Mouse (Mus musculus) embryonic stem cell, embryonic (primary cell): ENCODE results near the gene Cdc42bpa.

Source experiments
- CTCF ChIA-PET, 4 experiments: fragments of 300-600 bp in 2 of 4; fragments of 350-600 bp in 2 of 4; sonication (Branson Sonifier 250); formaldehyde crosslinking; loops; one replicate each; lab custom pipeline; 2022; ENCODE audit warnings: inconsistent platforms in 2 of 4; lab: Charles Lee
- POLR2A ChIA-PET, 4 experiments: fragments of 300-600 bp in 2 of 4; fragments of 350-600 bp in 2 of 4; sonication (Branson Sonifier 250); formaldehyde crosslinking; loops; one replicate each; lab custom pipeline; 2022; ENCODE audit warnings: antibody characterized with exemption in 4 of 4, inconsistent platforms in 1 of 4; lab: Charles Lee

Gene Cdc42bpa

DNA sequence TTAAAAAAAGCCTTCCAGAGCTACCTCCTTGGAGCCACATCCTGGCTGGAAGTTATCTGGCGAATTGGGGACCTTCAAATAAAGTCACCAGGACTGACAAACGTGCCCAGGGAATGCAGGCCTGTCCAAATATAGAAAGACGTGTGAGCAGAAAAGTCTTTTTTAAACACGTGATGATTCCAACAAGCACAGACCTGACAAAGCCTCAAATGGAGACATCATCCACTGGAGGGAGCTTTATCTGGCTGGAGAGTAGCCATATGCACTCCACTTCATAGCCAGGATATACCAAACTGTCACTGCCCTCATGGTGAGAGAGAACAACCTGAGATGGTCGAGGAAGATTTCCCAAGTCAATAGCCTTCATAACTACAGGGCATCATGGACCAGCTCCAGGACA lies 225.6 kb downstream of the Cdc42bpa start:
- ChIA-PET POLR2A (interaction anchor here in 2 of 4 experiments (1.2 to 1.8 kb wide), 2 partner anchors 10 to 30 kb away, joined by 4 to 5 read pairs; no protein-coding TSS in a partner anchor), CTCF (interaction anchor here in 1 of 4 experiments (1.5 kb wide), 1 partner anchor 248 kb away, joined by 3 read pairs; no protein-coding TSS in a partner anchor)

DNA sequence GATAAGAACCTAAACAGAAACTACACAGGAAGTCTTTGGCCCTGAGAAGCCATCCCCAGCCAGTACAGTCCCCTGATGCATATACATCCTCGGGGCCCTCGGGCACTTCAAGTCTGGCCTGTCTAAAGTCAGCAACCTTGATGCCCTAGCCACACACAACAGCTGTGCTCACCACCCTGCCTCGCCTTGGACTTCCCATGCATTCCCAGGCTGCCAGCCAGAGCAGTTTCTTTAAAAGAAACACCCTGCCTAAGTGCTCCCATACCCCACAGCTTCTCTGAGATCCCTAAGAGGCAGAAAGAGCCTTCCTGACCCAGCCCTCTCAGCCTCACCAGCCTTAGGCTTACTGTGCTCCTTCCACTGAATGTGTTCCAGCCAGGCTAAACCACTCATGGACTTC lies 226.1 kb downstream of the Cdc42bpa start:
- ChIA-PET POLR2A (interaction anchor here in 2 of 4 experiments (1.2 to 1.8 kb wide), 2 partner anchors 10 to 29 kb away, joined by 4 to 5 read pairs; no protein-coding TSS in a partner anchor), CTCF (interaction anchor here in 2 of 4 experiments (1.1 to 1.5 kb wide), 2 partner anchors 9 to 248 kb away, joined by 3 read pairs; no protein-coding TSS in a partner anchor)

DNA sequence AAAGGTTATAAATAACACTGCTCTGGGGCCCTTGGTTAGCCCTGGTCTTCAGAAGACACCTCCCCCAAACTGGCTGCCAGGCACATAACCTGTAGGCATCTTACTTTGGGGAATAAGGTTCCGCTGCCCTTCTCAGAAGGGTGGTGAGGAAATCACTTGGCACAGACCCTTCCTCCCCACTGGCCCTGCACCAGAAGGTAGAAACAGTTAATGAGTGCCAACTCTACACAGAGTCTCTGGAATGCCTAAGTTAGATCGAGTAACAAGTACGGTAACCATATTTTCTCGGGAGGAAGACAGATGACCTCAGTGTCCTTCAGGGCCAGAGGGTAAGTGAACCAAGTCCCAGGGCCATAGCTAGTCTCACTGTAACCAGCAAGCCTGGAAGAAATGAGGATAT lies 228.7 kb downstream of the Cdc42bpa start:
- ChIA-PET POLR2A (no interaction called here), CTCF (no interaction called here)

DNA sequence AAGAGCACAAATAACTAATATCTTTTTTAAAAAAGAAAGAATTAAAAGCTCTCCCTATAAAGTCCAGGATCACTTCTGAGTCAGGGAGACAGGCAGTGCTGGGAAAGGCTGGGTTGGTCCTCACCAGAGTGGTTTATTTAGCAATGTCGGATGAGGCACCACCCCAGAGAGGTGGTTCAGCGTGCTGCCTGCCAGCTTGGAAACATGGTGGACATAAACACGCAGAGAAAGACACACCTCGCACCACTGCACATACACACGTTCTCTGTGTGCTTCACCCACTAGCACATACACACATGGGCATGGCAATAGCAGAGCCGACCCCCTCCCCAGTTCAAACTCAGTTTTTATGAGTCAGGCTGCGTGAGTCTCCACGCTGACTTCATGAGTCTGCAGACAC lies 230.8 kb downstream of the Cdc42bpa start:
- CTCF ChIA-PET: interaction anchor here in 2 of 4 experiments (1.6 to 1.7 kb wide), 2 partner anchors 9 to 24 kb away, joined by 3 to 5 read pairs; no protein-coding TSS in a partner anchor
- POLR2A ChIA-PET: interaction anchor here in 1 of 4 experiments (0.6 to 1.2 kb wide), 2 partner anchors 18 to 24 kb away, joined by 4 to 5 read pairs; no protein-coding TSS in a partner anchor

DNA sequence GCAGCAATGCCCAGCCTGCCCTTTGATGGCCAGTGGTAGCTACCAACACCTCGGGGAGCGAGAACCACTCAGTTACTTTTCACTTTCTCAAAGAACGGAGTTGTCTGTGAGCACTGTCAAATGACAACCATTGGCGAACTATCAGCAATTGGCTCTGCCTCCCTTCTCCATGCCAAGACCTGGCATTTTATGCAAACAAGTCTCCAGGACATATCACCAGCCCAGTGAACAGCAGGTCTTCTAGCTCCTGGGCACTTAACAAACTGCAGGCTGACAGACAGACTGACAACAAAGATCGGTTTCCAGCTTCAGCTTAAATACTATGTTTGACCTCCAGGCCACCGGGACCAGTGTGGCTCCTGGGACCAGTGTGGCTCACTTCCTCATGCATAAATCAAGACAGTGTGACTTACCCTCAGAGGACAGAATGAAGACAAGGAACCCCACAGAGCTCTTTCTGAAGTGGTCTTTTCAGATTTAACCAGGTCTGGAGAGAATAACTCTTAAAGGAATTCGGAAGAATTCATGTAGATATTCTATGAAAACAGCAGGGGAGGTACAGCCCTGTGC lies 231.5 kb downstream of the Cdc42bpa start:
- ChIA-PET CTCF (interaction anchor here in 2 of 4 experiments (1.6 to 1.7 kb wide), 2 partner anchors 10 to 23 kb away, joined by 3 to 5 read pairs; no protein-coding TSS in a partner anchor), POLR2A (interaction anchor here in 1 of 4 experiments (0.6 to 1.2 kb wide), 2 partner anchors 18 to 23 kb away, joined by 4 to 5 read pairs; no protein-coding TSS in a partner anchor)

DNA sequence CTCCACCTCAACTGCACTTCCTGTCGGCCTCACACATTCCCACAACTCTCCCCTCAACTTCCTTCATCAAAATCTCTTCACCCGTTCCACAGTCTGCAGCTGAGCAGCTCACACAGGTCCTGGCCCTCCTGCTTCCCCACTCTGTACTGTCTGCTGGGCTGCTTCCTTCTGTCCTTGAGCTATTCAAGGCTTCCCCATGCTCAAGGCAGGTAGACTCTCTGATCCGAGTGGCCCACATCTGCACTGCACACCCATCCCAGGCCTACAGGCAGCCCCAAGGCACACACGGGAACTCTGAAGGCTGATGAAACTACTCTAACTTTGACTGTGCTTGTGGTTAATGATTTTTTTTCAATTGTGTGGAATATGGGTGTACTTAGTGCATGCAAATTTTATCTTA lies 232.6 kb downstream of the Cdc42bpa start:
- ChIA-PET POLR2A (no interaction called here), CTCF (interaction anchor here in 1 of 4 experiments (1.3 kb wide), 1 partner anchor 22 kb away, joined by 3 read pairs; no protein-coding TSS in a partner anchor)

DNA sequence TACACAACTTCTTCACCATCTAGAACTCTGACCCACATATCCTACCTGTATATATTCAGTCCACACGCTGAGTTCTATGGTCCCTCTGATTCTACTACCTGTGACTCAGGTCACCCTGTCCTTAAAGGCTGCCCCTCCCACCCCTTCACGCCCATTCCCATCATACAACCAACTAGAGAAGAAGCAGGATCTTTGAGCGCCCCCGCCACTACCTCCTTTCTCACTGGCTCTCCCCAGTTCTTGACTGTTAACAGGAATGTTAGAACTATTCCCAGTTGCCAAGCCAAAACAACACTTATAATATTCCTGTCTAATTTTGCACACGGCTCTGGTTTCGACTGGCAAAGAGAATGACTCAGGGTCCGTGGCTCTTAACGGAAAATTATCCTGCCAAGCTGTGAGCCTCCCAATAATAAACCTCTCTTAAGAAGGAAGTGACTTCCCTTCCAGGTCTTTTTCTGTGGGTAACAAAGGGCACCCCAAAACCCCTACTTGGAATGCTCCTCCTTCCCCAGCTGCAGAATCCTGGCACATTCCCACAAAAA lies 233.2 kb downstream of the Cdc42bpa start:
- ChIA-PET CTCF (interaction anchor here in 1 of 4 experiments (1.3 kb wide), 1 partner anchor 22 kb away, joined by 3 read pairs; no protein-coding TSS in a partner anchor), POLR2A (no interaction called here)

DNA sequence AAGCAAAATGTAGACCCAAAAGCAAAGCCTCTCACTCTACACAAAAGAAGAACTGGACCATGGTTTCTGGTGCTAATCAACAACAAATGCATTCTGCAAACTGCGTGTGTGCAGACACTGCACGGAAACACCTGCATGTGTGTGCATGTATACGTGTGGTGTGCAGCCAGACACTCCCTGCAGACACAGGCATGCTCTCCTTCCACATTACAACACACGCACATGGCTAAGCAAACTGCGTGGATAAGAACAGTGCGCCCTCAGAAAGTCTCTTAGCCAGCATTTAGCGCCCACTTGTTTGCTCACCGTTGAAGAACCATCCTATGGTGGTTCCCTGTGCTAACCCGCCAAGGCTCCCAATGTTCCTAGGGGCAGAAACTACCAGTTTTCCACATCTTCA lies 233.8 kb downstream of the Cdc42bpa start:
- ChIA-PET CTCF (interaction anchor here in 1 of 4 experiments (1.3 kb wide), 1 partner anchor 21 kb away, joined by 3 read pairs; no protein-coding TSS in a partner anchor), POLR2A (interaction anchor here in 1 of 4 experiments (2.0 to 2.6 kb wide), 2 partner anchors 10 to 17 kb away, joined by 7 to 15 read pairs; no protein-coding TSS in a partner anchor)

DNA sequence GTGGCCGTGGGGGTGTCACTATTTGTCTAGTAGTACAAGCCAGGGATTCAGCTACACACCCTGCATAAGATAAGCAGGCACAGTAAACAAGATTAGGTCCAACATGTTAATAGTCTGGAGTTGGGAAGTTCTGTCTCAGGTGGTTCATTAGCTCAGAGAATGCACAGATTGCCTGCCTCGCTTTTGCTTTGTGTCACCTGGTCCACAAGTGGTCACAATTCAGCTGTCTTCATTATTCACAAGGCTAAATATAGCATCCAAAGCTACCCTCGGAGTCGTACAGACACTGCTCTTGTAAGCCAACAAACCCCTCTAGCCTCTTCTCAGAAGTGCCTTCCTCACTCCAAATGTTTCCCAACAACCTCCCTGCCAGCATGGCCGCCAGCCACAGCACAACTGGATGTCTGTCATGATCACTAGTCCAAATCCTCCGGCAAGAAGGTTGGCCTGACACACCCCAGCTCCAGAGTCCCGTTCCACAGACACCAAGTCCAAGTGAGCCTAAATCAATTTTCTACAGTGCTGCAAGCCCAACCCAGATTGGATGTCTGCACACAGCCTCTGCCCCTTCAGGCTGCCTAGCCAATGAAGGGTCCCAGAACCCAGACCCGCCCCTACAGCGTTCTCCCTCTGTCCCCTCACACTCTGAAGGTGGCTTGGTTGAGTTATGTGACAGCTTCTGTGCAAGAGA lies 234.7 kb downstream of the Cdc42bpa start:
- ChIA-PET POLR2A (interaction anchor here in 2 of 4 experiments (0.6 to 2.6 kb wide), 17 partner anchors 9 to 619 kb away, joined by 3 to 20 read pairs (median 4); partner anchors contain the start of gene H3f3a (in 1 of the 2)), CTCF (interaction anchor here in 3 of 4 experiments (0.5 to 1.5 kb wide), 3 partner anchors 20 to 695 kb away, joined by 4 to 10 read pairs (median 6); no protein-coding TSS in a partner anchor)

DNA sequence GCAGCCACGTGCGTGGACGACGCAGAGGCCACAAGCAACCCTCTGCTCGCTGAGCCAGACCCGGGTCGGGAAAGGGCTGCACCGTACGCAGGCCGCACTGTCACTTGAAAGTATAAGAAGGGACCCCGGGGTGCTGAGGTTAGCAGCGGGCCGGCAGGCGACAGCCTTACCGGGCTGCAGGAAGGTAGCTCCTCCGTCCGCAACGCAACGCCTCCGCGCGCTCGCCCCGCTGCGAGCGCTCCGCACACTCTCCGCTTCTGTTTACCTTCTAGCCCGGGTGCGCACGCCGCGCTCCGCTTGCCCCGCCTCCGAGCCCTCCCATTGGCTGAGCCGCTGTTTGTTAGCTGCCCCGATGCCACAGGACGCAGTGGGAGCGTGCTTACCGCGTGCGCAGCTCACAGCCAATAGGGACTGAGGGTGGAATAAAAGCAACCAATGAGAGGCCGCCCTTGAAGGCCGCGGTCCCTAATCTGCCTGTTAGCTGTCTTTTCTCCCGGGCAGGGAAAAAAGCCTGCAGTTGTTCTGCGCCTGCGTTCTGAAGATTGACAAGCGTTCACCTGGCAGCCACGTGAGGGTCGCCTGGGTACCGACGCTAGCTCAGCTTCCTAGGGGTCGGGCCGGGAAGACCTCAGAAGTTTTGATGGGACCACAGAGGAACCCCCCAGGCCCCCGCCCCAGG lies 235.6 kb downstream of the Cdc42bpa start:
- CTCF ChIA-PET: interaction anchor here in 3 of 4 experiments (0.5 to 1.5 kb wide), 9 partner anchors 14 to 348 kb away, joined by 3 to 10 read pairs (median 4); no protein-coding TSS in a partner anchor

DNA sequence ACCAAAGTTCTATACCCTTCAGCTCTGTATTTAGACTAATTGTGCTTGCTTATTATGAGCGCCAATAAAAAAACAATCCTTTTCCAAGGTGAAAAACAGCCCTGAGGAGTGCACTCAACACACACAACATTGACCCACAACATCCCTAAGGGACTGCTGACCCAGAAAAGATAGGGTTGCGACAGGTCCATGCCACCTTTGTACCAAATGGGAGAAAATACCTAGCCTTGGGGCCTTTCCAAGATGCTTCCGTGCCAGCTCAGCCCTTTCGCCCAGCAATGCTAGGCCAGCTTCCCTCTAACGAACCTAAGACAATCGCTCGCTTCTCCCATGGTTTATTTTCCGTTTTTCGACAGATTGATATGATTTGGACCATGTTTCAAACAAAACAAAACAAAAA lies 236.2 kb downstream of the Cdc42bpa start:
- CTCF ChIA-PET: interaction anchor here (0.5 to 1.5 kb wide), 8 partner anchors 14 to 349 kb away, joined by 3 to 10 read pairs (median 4); no protein-coding TSS in a partner anchor
- POLR2A ChIA-PET: interaction anchor here (0.6 to 2.6 kb wide), 24 partner anchors 10 to 617 kb away, joined by 3 to 20 read pairs (median 4); partner anchors contain the start of gene H3f3a (in 1 of the 4)

More for the DNA sequence above, 235.6 kb downstream of the Cdc42bpa start:
- POLR2A ChIA-PET: interaction anchor here in 3 of 4 experiments (0.6 to 2.6 kb wide), 29 partner anchors 8 to 618 kb away, joined by 3 to 20 read pairs (median 4); partner anchors contain the start of gene H3f3a (in 1 of the 3)

DNA sequence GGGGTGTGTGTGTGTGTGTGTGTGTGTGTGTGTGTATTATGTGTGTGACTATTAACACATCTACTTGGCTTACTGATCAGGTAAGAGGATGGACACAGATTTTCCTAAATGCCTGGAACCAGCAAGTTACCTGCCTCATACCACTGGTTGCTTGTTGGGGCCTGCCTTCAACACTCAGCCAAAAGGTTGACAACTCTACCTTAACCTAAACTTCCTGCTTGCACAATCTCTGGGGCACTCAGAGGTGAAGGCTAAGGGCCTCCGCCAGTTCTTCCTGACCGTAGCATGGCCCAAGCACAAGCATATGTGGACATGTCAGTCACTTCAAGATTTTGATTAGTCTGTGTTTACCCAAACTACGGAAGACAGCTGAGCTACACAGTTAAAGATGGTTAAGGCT lies 237.7 kb downstream of the Cdc42bpa start:
- POLR2A ChIA-PET: interaction anchor here in 2 of 4 experiments (0.6 to 1.0 kb wide), 3 partner anchors 8 to 893 kb away, joined by 3 to 7 read pairs (median 3); no protein-coding TSS in a partner anchor
- CTCF ChIA-PET: interaction anchor here in 2 of 4 experiments (0.6 to 1.9 kb wide), 2 partner anchors 17 to 462 kb away, joined by 5 to 8 read pairs; no protein-coding TSS in a partner anchor

DNA sequence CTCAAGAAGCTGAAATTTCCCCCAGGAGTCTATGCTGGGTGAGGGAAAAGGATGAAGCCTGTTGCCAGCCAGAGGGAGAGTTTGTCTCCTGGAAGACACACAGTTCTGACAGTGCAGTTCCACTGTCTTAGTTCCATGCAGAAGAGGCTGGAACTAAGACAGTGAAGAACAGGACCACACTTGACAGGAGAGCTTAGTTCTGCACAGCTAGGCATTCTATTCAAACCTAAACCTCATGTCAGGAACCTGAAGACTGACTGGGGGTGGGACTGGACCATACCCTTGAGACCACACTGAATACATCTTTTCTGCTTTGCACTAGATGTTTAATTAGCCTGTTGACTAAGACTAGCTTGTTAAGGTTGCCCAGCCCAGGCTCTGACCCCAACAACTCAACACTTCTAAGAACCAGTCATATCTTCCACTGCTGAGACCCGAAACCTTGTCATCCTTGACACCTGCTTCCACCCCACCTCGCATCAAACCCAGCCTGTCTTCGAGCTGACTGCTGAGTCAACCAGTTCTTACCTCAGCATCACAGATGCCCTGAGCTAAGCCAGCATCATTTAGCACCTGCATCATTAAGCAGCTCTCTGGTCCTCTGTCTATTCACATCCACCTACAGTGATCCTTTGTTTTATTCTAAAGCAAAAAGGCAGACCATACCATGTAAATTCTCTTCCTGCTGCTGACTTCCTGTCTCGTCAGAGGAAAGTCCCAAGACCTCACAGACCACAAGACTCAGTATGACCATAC lies 238.9 kb downstream of the Cdc42bpa start, which contains the start of gene Coq8a:
Coq8a (minus strand) TSS at position 644 of the 756 bp plus-strand sequence.
- POLR2A ChIA-PET: interaction anchor here in 1 of 4 experiments (1.3 kb wide), 1 partner anchor 11 kb away, joined by 4 read pairs; no protein-coding TSS in a partner anchor

DNA sequence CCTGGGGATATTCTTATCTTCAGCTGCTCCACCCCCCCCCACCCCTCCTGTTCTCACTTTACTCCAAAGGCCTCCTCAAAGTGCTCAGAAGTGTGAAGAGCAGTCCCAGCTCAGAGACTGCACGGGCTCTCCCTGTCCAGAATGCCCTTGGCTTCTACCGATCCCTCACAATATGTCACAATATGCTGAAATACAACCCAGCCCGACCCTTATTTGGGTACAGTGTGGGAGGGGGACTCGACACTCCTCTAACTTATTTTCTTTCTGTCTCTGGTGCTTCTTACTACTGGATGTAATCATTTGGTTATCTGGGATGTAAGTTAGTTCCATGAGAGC lies 239.4 kb downstream of the Cdc42bpa start:
- POLR2A ChIA-PET: interaction anchor here in 2 of 4 experiments (0.9 to 1.3 kb wide), 2 partner anchors 11 to 18 kb away, joined by 3 to 4 read pairs; no protein-coding TSS in a partner anchor
- CTCF ChIA-PET: interaction anchor here in 1 of 4 experiments (1.8 to 1.9 kb wide), 2 partner anchors 16 to 346 kb away, joined by 6 to 8 read pairs; no protein-coding TSS in a partner anchor

More for the DNA sequence above, 238.9 kb downstream of the Cdc42bpa start, which contains the start of gene Coq8a:
- CTCF ChIA-PET: interaction anchor here in 1 of 4 experiments (0.5 to 1.9 kb wide), 4 partner anchors 16 to 752 kb away, joined by 3 to 8 read pairs (median 4); no protein-coding TSS in a partner anchor

DNA sequence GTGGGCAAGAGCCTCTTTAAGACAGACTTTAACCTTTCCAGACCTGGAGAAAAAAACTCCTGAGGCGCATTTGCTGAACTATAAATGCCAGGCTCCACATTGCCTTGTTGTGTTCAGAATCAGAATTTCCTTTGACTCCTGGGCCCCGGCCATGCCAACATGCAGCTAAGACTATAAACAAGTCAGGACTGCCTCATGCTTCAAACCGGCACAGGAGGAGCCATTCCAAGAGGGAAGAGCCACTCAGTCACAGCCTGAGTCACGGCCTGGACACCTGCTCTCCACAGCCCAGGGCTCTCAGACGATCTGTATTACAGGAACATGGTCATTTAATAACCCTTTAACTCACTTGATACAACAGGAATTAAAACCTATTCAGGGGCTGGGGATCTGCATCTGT lies 240.4 kb downstream of the Cdc42bpa start:
- ChIA-PET CTCF (interaction anchor here in 1 of 4 experiments (1.8 kb wide), 1 partner anchor 347 kb away, joined by 6 read pairs; no protein-coding TSS in a partner anchor), POLR2A (interaction anchor here in 1 of 4 experiments (0.9 kb wide), 1 partner anchor 19 kb away, joined by 3 read pairs; no protein-coding TSS in a partner anchor)

DNA sequence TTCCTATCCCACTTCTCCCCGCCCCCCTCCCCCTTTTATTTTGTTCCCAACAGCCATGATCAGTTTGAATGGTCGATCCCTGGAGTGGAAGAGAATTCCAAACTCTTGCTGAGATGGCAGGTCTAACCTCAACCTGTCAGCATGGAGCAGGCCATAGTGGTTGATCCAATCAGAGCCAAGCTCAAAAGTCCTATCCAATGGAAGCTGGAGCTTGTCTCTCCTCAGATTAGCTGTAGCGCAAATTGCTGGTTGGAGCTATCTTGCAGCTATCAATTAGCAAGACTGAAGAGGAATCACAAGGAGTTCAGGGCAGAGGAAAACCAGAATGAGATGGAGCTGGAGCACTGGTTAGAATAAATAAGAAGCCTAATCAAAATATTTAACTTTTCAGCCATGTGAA lies 248.1 kb downstream of the Cdc42bpa start:
- ChIA-PET CTCF (interaction anchor here in 1 of 4 experiments (1.2 kb wide), 1 partner anchor 27 kb away, joined by 3 read pairs; no protein-coding TSS in a partner anchor), POLR2A (interaction anchor here in 2 of 4 experiments (0.6 to 1.4 kb wide), 6 partner anchors 12 to 360 kb away, joined by 3 to 9 read pairs (median 4); partner anchors contain the start of gene Parp1 (in 1 of the 2))
